Mouse (Mus musculus) megakaryocyte-erythroid progenitor cell, adult 5 weeks (primary cell): ENCODE data around the gene Olfr294. TPM values are rescaled to one million over a fixed set of nuclear protein-coding genes. Genes with fewer than 3 reads are reported as not detected.

ENCODE experiments used
- polyA plus RNA-seq: library from polyadenylated mRNA; stranded (reverse); fragments of >175 nt; gene quantifications from 2 replicates; pipeline ENCODE4 v1.2.3, GENCODE M21; 2012

Olfr294 gene
- polyA plus RNA-seq, result not detected in 2 replicates

DNA sequence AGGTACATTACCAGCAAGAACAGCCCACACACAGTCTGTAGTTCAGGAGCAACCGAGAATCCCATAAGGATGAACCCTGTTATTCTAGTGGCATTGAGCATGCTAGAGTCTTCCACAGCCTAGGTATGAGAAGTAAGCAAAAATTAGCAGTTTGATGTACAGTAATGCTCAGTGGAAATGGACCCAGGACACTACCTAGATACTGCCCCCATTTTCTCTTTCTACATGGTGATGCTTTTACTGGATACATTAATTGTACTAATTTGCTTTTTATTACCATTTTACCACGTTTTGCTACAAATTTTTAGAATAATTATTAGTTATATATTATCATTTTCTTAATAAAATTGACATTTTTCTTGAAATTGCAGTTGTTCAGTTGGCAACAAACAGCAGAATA lies at the start of gene Olfr294:
Gene Olfr294 (minus strand): TSS at position 101 of the 400 bp plus-strand sequence.

DNA sequence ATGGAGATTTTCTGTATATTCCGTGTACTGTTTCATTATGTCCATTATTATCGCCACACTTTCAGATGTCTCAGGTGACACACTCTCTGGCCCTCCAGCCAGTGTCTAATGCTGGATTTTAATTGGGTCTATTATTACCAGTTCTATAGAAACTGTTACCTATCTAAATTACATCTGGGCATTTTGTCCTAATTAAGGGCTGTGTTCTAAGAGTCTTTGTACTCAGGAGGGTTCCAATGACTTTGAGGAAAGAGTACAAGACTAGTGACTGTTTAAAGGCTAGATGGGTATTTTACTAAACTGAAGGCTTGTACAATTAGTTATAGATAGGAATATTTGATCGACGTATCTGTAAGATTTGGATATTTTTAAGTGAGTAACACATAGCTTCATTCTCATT lies 32.3 kb upstream of the Olfr294 start, which contains the start of gene Olfr293:
Gene Olfr293 (plus strand): TSS at position 301 of the 400 bp plus-strand sequence.

DNA sequence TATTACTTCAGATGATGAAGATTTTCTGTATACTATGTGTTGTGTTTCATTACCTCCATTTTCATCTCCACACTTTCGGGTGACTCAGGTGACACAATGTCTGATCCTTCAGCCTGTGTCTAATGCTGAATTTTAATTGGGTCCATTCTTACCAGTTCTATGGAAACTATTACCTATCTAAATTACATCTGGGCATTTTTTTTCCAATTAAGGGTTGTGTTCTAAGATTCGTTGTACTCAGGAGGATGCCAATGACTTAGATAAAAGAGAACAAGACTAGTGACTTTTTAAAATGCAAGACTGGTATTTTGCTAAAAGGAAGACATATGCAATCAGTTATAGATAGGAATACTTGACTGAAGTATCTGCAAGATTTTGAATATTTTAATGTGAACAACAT lies 32.9 kb downstream of the Olfr294 start, which contains the start of gene Olfr295:
Gene Olfr295 (plus strand): TSS at position 301 of the 400 bp plus-strand sequence.

Other genes with a start within 250 kb of the Olfr294 start
- not detected in 2 replicates for gene Olfr305, start 249.7 kb downstream of the Olfr294 start, polyA plus RNA-seq
- gene Olfr304, start 230.0 kb downstream of the Olfr294 start, polyA plus RNA-seq, result not detected in 2 replicates
- gene Olfr303, start 218.9 kb downstream of the Olfr294 start, polyA plus RNA-seq, result not detected in 2 replicates
- not detected in 2 replicates for gene Olfr301, start 212.8 kb downstream of the Olfr294 start, polyA plus RNA-seq
- not detected in 2 replicates for gene Olfr299, start 156.7 kb downstream of the Olfr294 start, polyA plus RNA-seq
- gene Olfr298, start 124.2 kb downstream of the Olfr294 start, polyA plus RNA-seq, result not detected in 2 replicates
- not detected in 2 replicates for gene Olfr297, start 96.7 kb downstream of the Olfr294 start, polyA plus RNA-seq
- gene Olfr295, start 32.8 kb downstream of the Olfr294 start, polyA plus RNA-seq, result 0.01 TPM in 1 of 2 replicates, not detected in the other
- gene Olfr293, start 32.4 kb upstream of the Olfr294 start, polyA plus RNA-seq, result not detected in 2 replicates
- gene Olfr292, start 71.7 kb upstream of the Olfr294 start, polyA plus RNA-seq, result not detected in 2 replicates
- gene Folh1, start 159.3 kb upstream of the Olfr294 start, polyA plus RNA-seq, result not detected in 2 replicates
- gene Vmn2r77, start 178.4 kb upstream of the Olfr294 start, polyA plus RNA-seq, result not detected in 2 replicates